Mouse (Mus musculus): Measurements from ENCODE around the gene 1110008P14Rik. TPM values are rescaled to one million over a fixed set of nuclear protein-coding genes. Genes with fewer than 3 reads are reported as not detected.

The 1110008P14Rik gene
- polyA plus RNA-seq, 1 experiment, result 338 TPM

GRCm38 (mm10) chr2:32407144-32407824 is 25.5 kb upstream of the 1110008P14Rik start:
- H3K27me3 ChIP-seq (ENCODE audit: control insufficient read depth, insufficient read depth, low read length), result no peaks in the 10 kb centered on the region
- no peak overlapping the region for H3K4me3 ChIP-seq (replicated peaks; ENCODE audit: insufficient read depth, low read depth, low read length)
- TF ChIP-seq CTCF (IDR thresholded peaks at IDR 0.05; ENCODE audit: borderline replicate concordance, insufficient read depth, low read depth, low read length), result no peak
- TF ChIP-seq POLR2A (IDR thresholded peaks at IDR 0.05; ENCODE audit: borderline replicate concordance, insufficient read depth, low read length), result no peak
- WGBS, result 81% methylated on average over 7 of the region's 7 CpGs
- DNase-seq, result no peak
- H3K4me1 ChIP-seq (ENCODE audit: control insufficient read depth, insufficient read depth, low read length), result no peaks in the 10 kb centered on the region
- no peak overlapping the region for H3K27ac ChIP-seq (ENCODE audit: insufficient read depth, low read length)

- peak; percentile 100 for TF ChIP-seq CTCF (IDR thresholded peaks at IDR 0.05; ENCODE audit: borderline replicate concordance, insufficient read depth, low read depth, low read length)
- no peak for TF ChIP-seq POLR2A (IDR thresholded peaks at IDR 0.05; ENCODE audit: borderline replicate concordance, insufficient read depth, low read length)
Observed at GRCm38 (mm10) chr2:32404663-32405062, 22.9 kb upstream of the 1110008P14Rik start.

GRCm38 (mm10) chr2:32396695-32397094 is 15.0 kb upstream of the 1110008P14Rik start:
- TF ChIP-seq POLR2A (IDR thresholded peaks at IDR 0.05; ENCODE audit: borderline replicate concordance, insufficient read depth, low read length) (no peak), CTCF (IDR thresholded peaks at IDR 0.05; ENCODE audit: borderline replicate concordance, insufficient read depth, low read depth, low read length) (no peak)
- H3K27me3 ChIP-seq (ENCODE audit: control insufficient read depth, insufficient read depth, low read length), result no peaks in the 10 kb centered on the region
- H3K4me3 ChIP-seq (replicated peaks; ENCODE audit: insufficient read depth, low read depth, low read length), result peak overlapping the region; percentile 59
- peak overlapping the region; percentile 54 for H3K27ac ChIP-seq (ENCODE audit: insufficient read depth, low read length)
- 1% methylated on average over 15 of the region's 15 CpGs for WGBS
- DNase-seq, result peak in 1 of 2 experiments; percentile 36
- peaks cover 5% of the 10 kb centered on the region for H3K4me1 ChIP-seq (ENCODE audit: control insufficient read depth, insufficient read depth, low read length)

More at GRCm38 (mm10) chr2:32404663-32405062, 22.9 kb upstream of the 1110008P14Rik start:
- no peak overlapping the region for H3K4me3 ChIP-seq (replicated peaks; ENCODE audit: insufficient read depth, low read depth, low read length)
- no peaks in the 10 kb centered on the region for H3K4me1 ChIP-seq (ENCODE audit: control insufficient read depth, insufficient read depth, low read length)
- H3K27me3 ChIP-seq (ENCODE audit: control insufficient read depth, insufficient read depth, low read length), result no peaks in the 10 kb centered on the region
- no peak overlapping the region for H3K27ac ChIP-seq (ENCODE audit: insufficient read depth, low read length)
- peak; percentile 89 to 94 for DNase-seq
- WGBS, result 27% methylated on average over 2 of the region's 2 CpGs

GRCm38 (mm10) chr2:32395946-32396621 is 14.3 kb upstream of the 1110008P14Rik start:
- under 1% methylated on average over 59 of the region's 59 CpGs for WGBS

GRCm38 (mm10) chr2:32395484-32395945 is 13.8 kb upstream of the 1110008P14Rik start, which contains the start of gene Ptges2:
TSS of gene Ptges2 (plus strand) at chr2:32395896.
- Histone ChIP-seq H3K27ac (ENCODE audit: insufficient read depth, low read length) (peak within 1 kb of the TSS; percentile 57), H3K4me1 (ENCODE audit: control insufficient read depth, insufficient read depth, low read length) (peaks cover 5% of the 10 kb centered on the region), H3K4me3 (replicated peaks; ENCODE audit: insufficient read depth, low read depth, low read length) (peak within 1 kb of the TSS; percentile 59), H3K27me3 (ENCODE audit: control insufficient read depth, insufficient read depth, low read length) (no peaks in the 10 kb centered on the region)
- WGBS, result under 1% methylated on average over 31 of the region's 31 CpGs
- TF ChIP-seq CTCF (IDR thresholded peaks at IDR 0.05; ENCODE audit: borderline replicate concordance, insufficient read depth, low read depth, low read length) (no peak), POLR2A (IDR thresholded peaks at IDR 0.05; ENCODE audit: borderline replicate concordance, insufficient read depth, low read length) (peak; percentile 37; the same call in 1 of the 2 replicates)
- peak; percentile 92 to 95 for DNase-seq

More at GRCm38 (mm10) chr2:32395946-32396621, 14.3 kb upstream of the 1110008P14Rik start:
- H3K27me3 ChIP-seq (ENCODE audit: control insufficient read depth, insufficient read depth, low read length), result no peaks in the 10 kb centered on the region
- TF ChIP-seq POLR2A (IDR thresholded peaks at IDR 0.05; ENCODE audit: borderline replicate concordance, insufficient read depth, low read length) (peak; percentile 55), CTCF (IDR thresholded peaks at IDR 0.05; ENCODE audit: borderline replicate concordance, insufficient read depth, low read depth, low read length) (no peak)
- peak; percentile 91 to 94 for DNase-seq
- H3K27ac ChIP-seq (ENCODE audit: insufficient read depth, low read length), result peak overlapping the region; percentile 57
- H3K4me3 ChIP-seq (replicated peaks; ENCODE audit: insufficient read depth, low read depth, low read length), result peak overlapping the region; percentile 59
- H3K4me1 ChIP-seq (ENCODE audit: control insufficient read depth, insufficient read depth, low read length), result peaks cover 5% of the 10 kb centered on the region

GRCm38 (mm10) chr2:32394973-32395372 is 13.2 kb upstream of the 1110008P14Rik start:
- DNase-seq, result no peak
- Histone ChIP-seq H3K27me3 (ENCODE audit: control insufficient read depth, insufficient read depth, low read length) (no peaks in the 10 kb centered on the region), H3K4me1 (ENCODE audit: control insufficient read depth, insufficient read depth, low read length) (peaks cover 5% of the 10 kb centered on the region), H3K27ac (ENCODE audit: insufficient read depth, low read length) (peak overlapping the region; percentile 47; the same call in 1 of the 2 replicates), H3K4me3 (replicated peaks; ENCODE audit: insufficient read depth, low read depth, low read length) (peak overlapping the region; percentile 59)
- no peak for TF ChIP-seq POLR2A (IDR thresholded peaks at IDR 0.05; ENCODE audit: borderline replicate concordance, insufficient read depth, low read length)
- TF ChIP-seq CTCF (IDR thresholded peaks at IDR 0.05; ENCODE audit: borderline replicate concordance, insufficient read depth, low read depth, low read length), result peak; percentile 21; the same call in 1 of the 2 replicates
- WGBS, result 4% methylated on average over 8 of the region's 8 CpGs

GRCm38 (mm10) chr2:32392063-32392462 is 10.3 kb upstream of the 1110008P14Rik start:
- Histone ChIP-seq H3K27me3 (ENCODE audit: control insufficient read depth, insufficient read depth, low read length) (no peaks in the 10 kb centered on the region), H3K27ac (ENCODE audit: insufficient read depth, low read length) (no peak overlapping the region), H3K4me1 (ENCODE audit: control insufficient read depth, insufficient read depth, low read length) (peaks cover 3% of the 10 kb centered on the region), H3K4me3 (replicated peaks; ENCODE audit: insufficient read depth, low read depth, low read length) (no peak overlapping the region)
- TF ChIP-seq CTCF (IDR thresholded peaks at IDR 0.05; ENCODE audit: borderline replicate concordance, insufficient read depth, low read depth, low read length) (no peak), POLR2A (IDR thresholded peaks at IDR 0.05; ENCODE audit: borderline replicate concordance, insufficient read depth, low read length) (no peak)
- WGBS, result 81% methylated on average over 5 of the region's 5 CpGs
- no peak for DNase-seq

Measured in cerebellum, adult 2 months (tissue).